Mouse (Mus musculus) stomach, postnatal 0 days (tissue): ENCODE results near the gene Cish.

Source experiments
- CTCF ChIP-seq: IDR thresholded peaks from 2 replicates; pipeline ENCODE4 v1.5.1; 2016; ENCODE audit warnings: antibody characterized with exemption, low read depth, mild to moderate bottlenecking, moderate library complexity
- EP300 ChIP-seq: optimal IDR thresholded peaks from 2 replicates; pipeline ENCODE3; 2016; ENCODE audit warnings: antibody characterized with exemption

DNA sequence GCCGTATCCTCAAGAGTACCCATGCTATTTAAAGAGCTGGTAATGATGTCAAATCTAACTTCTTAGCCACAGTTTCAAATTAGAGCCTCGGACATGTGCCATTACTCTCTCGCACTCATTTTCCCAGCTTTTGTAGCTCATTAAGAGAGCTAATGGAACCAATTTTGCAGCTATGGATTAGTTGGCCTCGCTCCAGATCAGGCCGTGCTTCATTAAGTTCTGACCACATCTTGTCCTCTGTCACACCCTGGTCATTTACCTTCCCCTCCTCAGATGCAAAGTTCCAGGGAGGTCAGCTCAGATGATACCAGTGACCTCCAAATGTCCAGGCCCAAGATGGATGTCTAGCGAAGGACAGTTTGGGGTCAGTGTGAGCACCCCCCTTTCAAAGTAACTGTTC is 21.1 kb upstream of the Cish start:
- TF ChIP-seq CTCF (no peak), EP300 (no peak)
